Mouse (Mus musculus): Measurements from ENCODE around the gene Mterf1b. TPM values are rescaled to one million over a fixed set of nuclear protein-coding genes. Genes with fewer than 3 reads are reported as not detected.

Mterf1b gene
- total RNA-seq, 2 experiments from 2014 or later: 2.1 to 3.3 TPM

DNA sequence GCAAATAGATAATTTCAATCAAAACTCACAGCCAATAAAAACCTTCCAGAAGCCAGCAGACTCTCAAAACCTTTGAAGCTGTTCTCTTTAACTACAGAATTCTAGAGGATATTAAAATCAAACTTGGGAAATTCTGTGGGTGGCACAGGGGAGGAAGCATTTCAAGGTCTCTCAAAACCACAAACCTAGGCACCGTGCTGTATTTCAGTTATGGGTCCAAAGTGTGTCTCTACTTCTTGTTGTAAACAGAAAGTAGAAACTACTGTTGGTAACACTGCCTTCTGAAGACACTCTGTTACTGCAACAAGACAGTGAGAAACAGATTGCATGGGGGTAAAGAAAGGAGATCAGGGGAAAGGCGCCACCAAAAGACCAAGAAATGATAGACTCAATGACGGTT is 52.8 kb downstream of the Mterf1b start:
- no peak for DNase-seq

DNA sequence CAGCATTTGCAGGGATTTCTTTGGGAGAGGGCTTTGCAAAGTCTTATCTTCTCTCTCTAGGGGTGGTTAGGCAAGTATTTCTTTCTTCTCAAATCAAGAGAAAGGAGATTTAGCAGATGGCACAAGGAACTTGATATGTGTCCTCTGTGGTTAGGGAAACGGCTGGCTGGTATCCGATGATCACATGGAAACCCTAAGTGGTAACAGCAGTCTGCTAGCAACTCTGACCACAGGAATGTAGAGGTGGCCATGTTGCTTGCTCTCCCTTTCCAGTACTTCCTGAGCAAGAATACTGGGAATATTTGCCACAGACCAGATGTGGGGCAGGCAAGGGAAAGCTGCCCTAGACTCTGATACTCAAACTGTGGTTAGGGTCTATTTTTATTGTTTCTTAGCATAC is 53.9 kb downstream of the Mterf1b start:
- DNase-seq: no peak

Other genes with a start within 250 kb of the Mterf1b start
- 1 to 10 TPM; 6.4 to 7.3 TPM for gene Cyp51, start 87.6 kb upstream of the Mterf1b start, total RNA-seq (2021)